Mouse (Mus musculus) stomach, embryonic 14.5 days (tissue): ENCODE results near the gene Gm49425. TPM values are rescaled to one million over a fixed set of nuclear protein-coding genes. Genes with fewer than 3 reads are reported as not detected.
A peak's percentile ranks its signal among the peaks of the same experiment; 100 is the strongest.
"Not testable (repeated sequence)": the region's sequence is repeated elsewhere in the genome, so short reads cannot be mapped to it uniquely, and the experiment has no call there.

Experiments used
- ATAC-seq: fragments of 200-750 bp; cut with Nextera tagmentation; 2 replicates; pipeline ENCODE4 v1.8.0; 2017; ENCODE audit warnings: low read depth, moderate TSS enrichment; ENCODE audit not compliant: insufficient number of reproducible peaks, insufficient read depth, low FRiP score
- H3K27ac ChIP-seq: fragments of 300-500 bp; sonication (generic); 2 replicates; pipeline ENCODE4 v1.5.1; 2014; ENCODE audit warnings: mild to moderate bottlenecking, low read length, moderate library complexity, mixed read lengths
- H3K27me3 ChIP-seq: fragments of 300-500 bp; sonication (generic); 2 replicates; pipeline ENCODE4 v1.6.1; 2014; ENCODE audit warnings: low read length, control low read depth, mixed read lengths; ENCODE audit not compliant: control insufficient read depth, insufficient read depth
- H3K36me3 ChIP-seq: fragments of 300-500 bp; sonication (generic); 2 replicates; pipeline ENCODE4 v1.6.1; 2014; ENCODE audit warnings: mild to moderate bottlenecking, control low read depth, low read length, moderate library complexity, mixed read lengths; ENCODE audit not compliant: control insufficient read depth, insufficient read depth
- H3K4me1 ChIP-seq: fragments of 300-500 bp; sonication (generic); 2 replicates; pipeline ENCODE4 v1.6.1; 2014; ENCODE audit warnings: low read length, control low read depth, mixed read lengths; ENCODE audit not compliant: control insufficient read depth, insufficient read depth
- H3K4me2 ChIP-seq: fragments of 300-500 bp; sonication (generic); replicated peaks from 2 replicates; pipeline ENCODE4 v1.6.1; 2014; ENCODE audit warnings: low read depth, low read length, control low read depth
- H3K4me3 ChIP-seq: fragments of 300-500 bp; sonication (generic); 2 replicates; pipeline ENCODE4 v1.5.1; 2014; ENCODE audit warnings: low read depth, low read length, control low read depth
- H3K9ac ChIP-seq: fragments of 300-500 bp; sonication (generic); replicated peaks from 2 replicates; pipeline ENCODE4 v1.6.1; 2014; ENCODE audit warnings: low read depth, mild to moderate bottlenecking, control low read depth, low read length, moderate library complexity, mixed read lengths
- H3K9me3 ChIP-seq: fragments of 300-500 bp; sonication (generic); 2 replicates; pipeline ENCODE4 v1.6.1; 2016; ENCODE audit warnings: low read depth, low read length, control low read depth; ENCODE audit not compliant: control insufficient read depth
- WGBS: fragments of 180-500 bp; shearing (Covaris S2); extraction: QIAGEN DNeasy Blood & Tissue Kit; methylation state at CpG from one replicate; pipeline ENCODE4 v1.1.7; 2014; 5-methylcytosine and 5-hydroxymethylcytosine counted together
- polyA plus RNA-seq: library from polyadenylated mRNA; unstranded; fragments of >200 nt; fragmentation: Nextera tagmentation; extraction: Ambion mirVana; gene quantifications from 2 replicates; pipeline ENCODE4 v1.2.1, GENCODE M21; 2014

The Gm49425 gene
- not detected in 2 replicates for polyA plus RNA-seq

GRCm38 (mm10) chr15:101517161-101517560 is at the start of gene Gm49425:
Gene Gm49425, minus strand, starts transcription at chr15:101517261.
- not testable (repeated sequence) for H3K27me3 ChIP-seq, H3K4me3 ChIP-seq, H3K36me3 ChIP-seq, H3K4me1 ChIP-seq, H3K27ac ChIP-seq, H3K9ac ChIP-seq, H3K9me3 ChIP-seq, H3K4me2 ChIP-seq, ATAC-seq
- WGBS = 71% methylated on average over 2 of the region's 2 CpGs

DNA sequence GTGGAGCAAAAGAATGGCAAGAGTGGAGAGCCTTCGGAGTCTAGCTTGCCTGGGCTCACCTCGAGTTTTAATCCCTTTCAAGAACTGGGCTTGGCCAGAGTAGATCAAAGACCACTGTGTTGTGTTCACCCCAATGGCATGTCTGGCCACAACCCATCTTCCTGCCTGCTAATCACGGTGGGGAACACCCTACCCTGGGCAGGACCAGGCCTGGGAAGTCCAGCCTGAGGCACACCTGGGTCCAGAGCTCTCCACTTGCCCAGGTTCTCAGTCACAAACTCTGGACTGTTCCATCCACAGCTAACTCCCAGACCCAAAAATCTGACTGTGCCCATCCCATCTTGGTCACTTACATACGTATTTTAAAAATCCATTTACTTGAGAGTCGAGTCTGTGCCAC is 45.8 kb upstream of the Gm49425 start, which contains the start of gene Krt90:
Krt90 (minus strand) TSS at position 101 of the 400 bp plus-strand sequence.
- no peaks in the 10 kb centered on the region for H3K9me3 ChIP-seq
- WGBS = 78% methylated on average over 5 of the region's 5 CpGs
- H3K27ac ChIP-seq = no peak within 1 kb of the TSS
- H3K4me2 ChIP-seq = no peak within 1 kb of the TSS
- H3K4me1 ChIP-seq = no peaks in the 10 kb centered on the region
- H3K27me3 ChIP-seq = no peaks in the 10 kb centered on the region
- no peak for ATAC-seq
- H3K4me3 ChIP-seq = no peak within 1 kb of the TSS
- H3K9ac ChIP-seq = no peak within 1 kb of the TSS
- H3K36me3 ChIP-seq = no peaks in the 10 kb centered on the region

DNA sequence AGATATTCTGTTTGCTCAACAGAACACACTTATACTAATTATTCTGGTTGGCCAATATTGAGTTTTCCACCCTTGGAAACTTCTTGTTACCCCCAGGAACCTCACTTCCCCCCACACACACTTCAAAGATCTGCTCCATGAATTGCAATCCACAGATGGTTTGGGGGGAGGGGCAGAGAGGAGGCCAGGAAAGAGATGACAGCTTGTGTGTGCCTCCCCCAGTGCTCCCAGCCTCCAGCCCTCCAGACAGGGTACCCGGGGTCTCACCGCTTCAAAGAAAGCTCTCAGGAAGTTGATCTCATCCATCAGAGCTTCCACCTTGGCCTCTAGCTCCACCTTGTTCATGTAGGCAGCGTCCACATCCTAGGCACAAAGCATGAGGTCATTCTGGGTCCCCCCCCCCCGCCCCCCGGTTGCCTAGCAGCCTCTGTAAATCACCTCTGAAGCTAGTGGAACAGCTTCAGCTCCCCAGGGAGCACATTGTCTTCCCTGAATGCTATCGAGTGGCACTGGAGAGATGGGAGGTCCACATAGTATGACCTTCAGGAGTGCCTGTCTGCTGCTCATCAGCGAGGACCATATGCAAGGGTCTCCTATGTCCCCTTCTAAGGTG is 41.1 kb upstream of the Gm49425 start:
- H3K9me3 ChIP-seq = no peaks in the 10 kb centered on the region
- H3K9ac ChIP-seq = no peak overlapping the region
- H3K36me3 ChIP-seq = no peaks in the 10 kb centered on the region
- 5% methylated on average over 7 of the region's 7 CpGs for WGBS
- H3K4me1 ChIP-seq = peaks cover 2% of the 10 kb centered on the region; the same call in 1 of the 2 replicates
- no peak for ATAC-seq
- H3K4me3 ChIP-seq = no peak overlapping the region
- no peaks in the 10 kb centered on the region for H3K27me3 ChIP-seq
- no peak overlapping the region for H3K4me2 ChIP-seq
- H3K27ac ChIP-seq = no peak overlapping the region

DNA sequence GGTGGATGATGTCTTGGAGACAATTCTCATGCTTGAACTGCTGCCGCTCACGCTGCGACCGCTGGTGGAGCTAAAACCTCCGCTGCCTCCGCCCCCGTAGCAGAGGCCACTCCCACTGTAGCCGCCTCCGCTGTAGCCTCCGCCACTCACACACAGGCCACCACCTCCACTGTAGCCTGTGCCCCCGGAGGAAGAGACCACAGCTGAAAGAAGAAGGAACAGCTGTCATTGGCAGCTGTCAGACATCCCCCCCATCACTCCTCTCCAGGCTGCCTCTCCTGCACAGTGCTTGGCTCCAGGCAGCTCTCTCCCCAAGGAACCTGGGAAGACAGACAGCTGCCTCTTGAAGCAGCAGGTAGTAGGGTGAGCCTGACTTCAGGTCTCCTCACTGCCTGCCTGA is 36.1 kb upstream of the Gm49425 start:
- peak; percentile 64; the same call in 1 of the 2 replicates for ATAC-seq
- Histone ChIP-seq H3K4me2 (peak overlapping the region; percentile 27), H3K4me3 (no peak overlapping the region), H3K9me3 (no peaks in the 10 kb centered on the region), H3K4me1 (peaks cover 7% of the 10 kb centered on the region), H3K9ac (no peak overlapping the region), H3K36me3 (no peaks in the 10 kb centered on the region), H3K27me3 (no peaks in the 10 kb centered on the region), H3K27ac (no peak overlapping the region)
- WGBS = 1% methylated on average over 11 of the region's 11 CpGs

GRCm38 (mm10) chr15:101552188-101552587 is 35.1 kb upstream of the Gm49425 start:
- no peak overlapping the region for H3K27ac ChIP-seq
- peaks cover 7% of the 10 kb centered on the region for H3K4me1 ChIP-seq
- H3K9me3 ChIP-seq = no peaks in the 10 kb centered on the region
- WGBS = 82% methylated on average over 8 of the region's 8 CpGs
- H3K4me3 ChIP-seq = no peak overlapping the region
- no peak overlapping the region for H3K4me2 ChIP-seq
- H3K9ac ChIP-seq = no peak overlapping the region
- no peaks in the 10 kb centered on the region for H3K27me3 ChIP-seq
- no peak for ATAC-seq
- H3K36me3 ChIP-seq = no peaks in the 10 kb centered on the region

DNA sequence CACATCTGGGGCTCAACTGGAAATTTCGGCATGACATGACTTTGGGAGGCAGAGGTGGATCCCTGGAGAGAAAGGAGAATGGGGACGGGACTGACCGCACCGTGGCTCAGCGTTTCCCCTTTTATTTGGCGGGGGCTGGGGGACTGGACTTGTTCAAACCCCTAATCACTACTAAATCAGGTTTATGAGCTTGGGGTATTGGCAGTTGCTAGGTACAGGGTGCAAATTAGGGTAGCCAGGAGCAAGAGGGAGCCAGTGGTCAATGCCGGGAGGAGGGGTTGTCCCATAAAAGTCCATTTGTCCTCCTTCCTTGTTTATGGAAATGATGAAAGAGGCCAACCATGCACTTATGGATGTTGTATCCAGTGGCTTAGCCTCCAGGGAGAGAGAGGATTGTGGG is 33.5 kb upstream of the Gm49425 start, which contains the start of gene Krt82:
Krt82 (minus strand) TSS at position 101 of the 400 bp plus-strand sequence.
- no peak for ATAC-seq
- Histone ChIP-seq H3K4me1 (peaks cover 7% of the 10 kb centered on the region), H3K9ac (no peak within 1 kb of the TSS), H3K27ac (no peak within 1 kb of the TSS), H3K4me2 (no peak within 1 kb of the TSS), H3K4me3 (no peak within 1 kb of the TSS), H3K27me3 (no peaks in the 10 kb centered on the region), H3K36me3 (no peaks in the 10 kb centered on the region), H3K9me3 (no peaks in the 10 kb centered on the region)
- WGBS = 88% methylated on average over 7 of the region's 7 CpGs

DNA sequence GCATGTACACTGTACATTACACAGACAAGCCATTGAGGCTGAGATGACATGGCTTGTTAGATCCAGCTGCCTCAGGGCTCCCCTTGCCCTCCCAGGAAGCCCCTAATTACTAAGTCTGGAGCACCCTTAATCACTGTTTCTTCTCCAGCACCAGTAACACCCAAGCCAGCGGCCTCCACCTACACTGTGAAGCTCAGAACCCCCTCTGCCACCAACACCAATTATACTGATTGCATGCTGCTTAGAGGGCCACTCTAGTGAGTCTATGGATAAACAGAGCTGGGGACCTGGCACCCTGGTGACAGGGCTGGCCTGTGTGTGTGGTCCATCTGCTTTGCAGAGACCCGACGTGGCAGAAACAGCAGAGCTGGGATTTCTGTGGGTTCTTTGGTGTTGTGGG is 27.4 kb upstream of the Gm49425 start:
- Histone ChIP-seq H3K4me3 (no peak overlapping the region), H3K27me3 (no peaks in the 10 kb centered on the region), H3K36me3 (no peaks in the 10 kb centered on the region), H3K9ac (no peak overlapping the region), H3K9me3 (no peaks in the 10 kb centered on the region), H3K4me2 (no peak overlapping the region), H3K4me1 (no peaks in the 10 kb centered on the region), H3K27ac (no peak overlapping the region)
- 63% methylated on average over 3 of the region's 3 CpGs for WGBS
- no peak for ATAC-seq

GRCm38 (mm10) chr15:101542543-101542942 is 25.5 kb upstream of the Gm49425 start:
- 53% methylated on average over 9 of the region's 9 CpGs for WGBS
- peaks cover 6% of the 10 kb centered on the region; the same call in 1 of the 2 replicates for H3K4me1 ChIP-seq
- no peaks in the 10 kb centered on the region for H3K9me3 ChIP-seq
- no peak for ATAC-seq
- no peak overlapping the region for H3K4me3 ChIP-seq
- no peak overlapping the region for H3K4me2 ChIP-seq
- H3K9ac ChIP-seq = no peak overlapping the region
- H3K27ac ChIP-seq = no peak overlapping the region
- H3K27me3 ChIP-seq = no peaks in the 10 kb centered on the region
- no peaks in the 10 kb centered on the region for H3K36me3 ChIP-seq

DNA sequence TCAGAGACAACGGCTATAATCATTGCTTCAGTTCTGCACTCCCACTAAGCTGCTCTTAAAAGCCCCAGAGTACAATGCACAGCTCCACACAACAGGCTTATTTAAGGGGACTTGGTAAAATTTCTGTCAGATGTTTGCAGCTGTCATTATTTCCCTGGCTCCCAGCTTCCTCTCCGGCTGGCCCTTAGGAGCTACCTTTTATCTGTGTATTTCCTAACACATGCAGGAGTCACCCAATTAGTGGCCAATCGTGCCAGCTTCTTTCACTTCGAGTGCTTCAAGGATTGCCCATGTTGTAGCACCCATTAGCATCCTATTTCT is 21.5 kb upstream of the Gm49425 start:
- no peaks in the 10 kb centered on the region for H3K27me3 ChIP-seq
- no peak overlapping the region for H3K4me2 ChIP-seq
- no peak overlapping the region for H3K4me3 ChIP-seq
- peaks cover 13% of the 10 kb centered on the region; the same call in 1 of the 2 replicates for H3K4me1 ChIP-seq
- no peaks in the 10 kb centered on the region for H3K36me3 ChIP-seq
- 44% methylated on average over 4 of the region's 4 CpGs for WGBS
- peak; percentile 19; the same call in 1 of the 2 replicates for ATAC-seq
- peak overlapping the region; percentile 3; the same call in 1 of the 2 replicates for H3K27ac ChIP-seq
- no peaks in the 10 kb centered on the region for H3K9me3 ChIP-seq
- H3K9ac ChIP-seq = no peak overlapping the region
